Mouse (Mus musculus): ENCODE data around the gene Bbs9.

The Bbs9 gene

GRCm38 (mm10) chr9:22750779-22751545 is 275.4 kb downstream of the Bbs9 start:
- no peak for DNase-seq (ENCODE audit: low read depth)

- DNase-seq (ENCODE audit: low read depth), result no peak
Observed at GRCm38 (mm10) chr9:22751546-22751929, 276.0 kb downstream of the Bbs9 start.

GRCm38 (mm10) chr9:22754081-22754672 is 278.7 kb downstream of the Bbs9 start:
- no peak for DNase-seq (ENCODE audit: low read depth)

- no peak for DNase-seq (ENCODE audit: low read depth)
Observed at GRCm38 (mm10) chr9:22758487-22758886, 283.0 kb downstream of the Bbs9 start.

- no peak for DNase-seq (ENCODE audit: low read depth)
Observed at GRCm38 (mm10) chr9:22759241-22759640, 283.7 kb downstream of the Bbs9 start.

- no peak for DNase-seq (ENCODE audit: low read depth)
Observed at GRCm38 (mm10) chr9:22760376-22760775, 284.9 kb downstream of the Bbs9 start.

- DNase-seq (ENCODE audit: low read depth), result no peak
Observed at GRCm38 (mm10) chr9:22761487-22761886, 286.0 kb downstream of the Bbs9 start.

GRCm38 (mm10) chr9:22765618-22766220 is 290.2 kb downstream of the Bbs9 start:
- DNase-seq (ENCODE audit: low read depth), result no peak

GRCm38 (mm10) chr9:22767154-22767553 is 291.6 kb downstream of the Bbs9 start:
- DNase-seq (ENCODE audit: low read depth), result no peak

- DNase-seq (ENCODE audit: low read depth), result no peak
Observed at GRCm38 (mm10) chr9:22767860-22768259, 292.3 kb downstream of the Bbs9 start.

- DNase-seq (ENCODE audit: low read depth), result no peak
Observed at GRCm38 (mm10) chr9:22771785-22772184, 296.3 kb downstream of the Bbs9 start.

- DNase-seq (ENCODE audit: low read depth), result no peak
Observed at GRCm38 (mm10) chr9:22776246-22776961, 300.9 kb downstream of the Bbs9 start.

GRCm38 (mm10) chr9:22777425-22777824 is 301.9 kb downstream of the Bbs9 start:
- DNase-seq (ENCODE audit: low read depth), result no peak

GRCm38 (mm10) chr9:22779631-22780030 is 304.1 kb downstream of the Bbs9 start:
- peak; percentile 81 for DNase-seq (ENCODE audit: low read depth)

- no peak for DNase-seq (ENCODE audit: low read depth)
Observed at GRCm38 (mm10) chr9:22786006-22786405, 310.5 kb downstream of the Bbs9 start.

GRCm38 (mm10) chr9:22788423-22788822 is 312.9 kb downstream of the Bbs9 start:
- no peak for DNase-seq (ENCODE audit: low read depth)

GRCm38 (mm10) chr9:22788850-22789249 is 313.3 kb downstream of the Bbs9 start:
- peak; percentile 53 for DNase-seq (ENCODE audit: low read depth)

- no peak for DNase-seq (ENCODE audit: low read depth)
Observed at GRCm38 (mm10) chr9:22789380-22790168, 314.1 kb downstream of the Bbs9 start.

- peak; percentile 87 for DNase-seq (ENCODE audit: low read depth)
Observed at GRCm38 (mm10) chr9:22791208-22791607, 315.7 kb downstream of the Bbs9 start.

- DNase-seq (ENCODE audit: low read depth), result peak; percentile 94
Observed at GRCm38 (mm10) chr9:22791750-22792149, 316.2 kb downstream of the Bbs9 start.

- peak; percentile 86 for DNase-seq (ENCODE audit: low read depth)
Observed at GRCm38 (mm10) chr9:22793698-22794097, 318.2 kb downstream of the Bbs9 start.

- DNase-seq (ENCODE audit: low read depth), result peak; percentile 45
Observed at GRCm38 (mm10) chr9:22800675-22801074, 325.2 kb downstream of the Bbs9 start.

Measured in 416B (cell line).